Mouse (Mus musculus) limb, embryonic 10.5 days (tissue): ENCODE data around the gene Vps53. TPM values are rescaled to one million over a fixed set of nuclear protein-coding genes. Genes with fewer than 3 reads are reported as not detected.
A peak's percentile ranks its signal among the peaks of the same experiment; 100 is the strongest.

Experiments used
- DNase-seq: peaks from one replicate; pipeline ENCODE4 v3.0.0-alpha.2; 2017; ENCODE audit warnings: low spot score
- H3K27ac ChIP-seq: fragments of 300-500 bp; sonication (generic); 2 replicates; pipeline ENCODE4 v1.5.1; 2016; ENCODE audit warnings: mild to moderate bottlenecking
- H3K27me3 ChIP-seq: fragments of 300-500 bp; sonication (generic); 2 replicates; pipeline ENCODE4 v1.6.1; 2016; ENCODE audit warnings: low read depth, mild to moderate bottlenecking; ENCODE audit not compliant: poor library complexity, severe bottlenecking
- H3K36me3 ChIP-seq: fragments of 300-500 bp; sonication (generic); 2 replicates; pipeline ENCODE4 v1.6.1; 2016; ENCODE audit warnings: mild to moderate bottlenecking, moderate library complexity
- H3K4me1 ChIP-seq: fragments of 300-500 bp; sonication (generic); 2 replicates; pipeline ENCODE4 v1.6.1; 2016
- H3K4me3 ChIP-seq: fragments of 300-500 bp; sonication (generic); 2 replicates; pipeline ENCODE4 v1.5.1; 2016; ENCODE audit warnings: mild to moderate bottlenecking, moderate library complexity
- H3K9me3 ChIP-seq: fragments of 300-500 bp; sonication (generic); replicated peaks from 2 replicates; pipeline ENCODE4 v1.6.1; 2016; ENCODE audit warnings: mild to moderate bottlenecking
- WGBS: fragments of 180-500 bp; shearing (Covaris S2); methylation state at CpG from one replicate; pipeline ENCODE4 v1.1.7; 2016; 5-methylcytosine and 5-hydroxymethylcytosine counted together
- polyA plus RNA-seq: library from polyadenylated mRNA; unstranded; fragments of >200 nt; fragmentation: Nextera tagmentation; extraction: Ambion mirVana; gene quantifications from 2 replicates; pipeline ENCODE4 v1.2.1, GENCODE M21; 2016

Gene Vps53
- polyA plus RNA-seq, 1 experiment from 2014 or later, result 36.2 TPM

- 83% methylated on average over 1 of the region's 1 CpGs for WGBS
- no peak overlapping the region for H3K4me3 ChIP-seq
- H3K9me3 ChIP-seq, result no peaks in the 10 kb centered on the region
- peaks cover 19% of the 10 kb centered on the region for H3K36me3 ChIP-seq
- DNase-seq, result no peak
- no peak overlapping the region for H3K27ac ChIP-seq
- H3K27me3 ChIP-seq, result no peaks in the 10 kb centered on the region
- peaks cover 18% of the 10 kb centered on the region for H3K4me1 ChIP-seq
Measured at GRCm38 (mm10) chr11:76123517-76123916, 55.9 kb downstream of the Vps53 start.

GRCm38 (mm10) chr11:76122571-76122970 lies 56.9 kb downstream of the Vps53 start:
- no peaks in the 10 kb centered on the region for H3K9me3 ChIP-seq
- peaks cover 24% of the 10 kb centered on the region for H3K36me3 ChIP-seq
- H3K27me3 ChIP-seq, result no peaks in the 10 kb centered on the region
- no peak overlapping the region for H3K27ac ChIP-seq
- H3K4me3 ChIP-seq, result no peak overlapping the region
- peaks cover 18% of the 10 kb centered on the region for H3K4me1 ChIP-seq
- 89% methylated on average over 2 of the region's 2 CpGs for WGBS
- no peak for DNase-seq

- Histone ChIP-seq H3K36me3 (peaks cover 36% of the 10 kb centered on the region), H3K4me1 (peaks cover 18% of the 10 kb centered on the region), H3K27ac (no peak overlapping the region), H3K9me3 (no peaks in the 10 kb centered on the region), H3K4me3 (no peak overlapping the region), H3K27me3 (no peaks in the 10 kb centered on the region)
- WGBS, result 89% methylated on average over 4 of the region's 4 CpGs
- no peak for DNase-seq
Measured at GRCm38 (mm10) chr11:76121086-76121485, 58.4 kb downstream of the Vps53 start.

GRCm38 (mm10) chr11:76120407-76120901 lies 59.0 kb downstream of the Vps53 start:
- Histone ChIP-seq H3K27me3 (no peaks in the 10 kb centered on the region), H3K36me3 (peaks cover 37% of the 10 kb centered on the region), H3K9me3 (no peaks in the 10 kb centered on the region), H3K4me1 (peaks cover 13% of the 10 kb centered on the region), H3K27ac (peak overlapping the region; percentile 44; the same call in 1 of the 2 replicates), H3K4me3 (no peak overlapping the region)
- DNase-seq, result no peak
- WGBS, result 52% methylated on average over 10 of the region's 10 CpGs

- H3K4me3 ChIP-seq, result no peak overlapping the region
- H3K36me3 ChIP-seq, result peaks cover 30% of the 10 kb centered on the region
- WGBS, result 97% methylated on average over 3 of the region's 3 CpGs
- no peaks in the 10 kb centered on the region for H3K9me3 ChIP-seq
- H3K27me3 ChIP-seq, result no peaks in the 10 kb centered on the region
- DNase-seq, result no peak
- peak overlapping the region; percentile 1; the same call in 1 of the 2 replicates for H3K27ac ChIP-seq
- peaks cover 33% of the 10 kb centered on the region for H3K4me1 ChIP-seq
Measured at GRCm38 (mm10) chr11:76110416-76110815, 69.0 kb downstream of the Vps53 start.

- peak overlapping the region; percentile 23; the same call in 1 of the 2 replicates for H3K27ac ChIP-seq
- H3K27me3 ChIP-seq, result no peaks in the 10 kb centered on the region
- no peak overlapping the region for H3K4me3 ChIP-seq
- peaks cover 35% of the 10 kb centered on the region for H3K4me1 ChIP-seq
- WGBS, result 88% methylated on average over 11 of the region's 11 CpGs
- no peak for DNase-seq
- no peaks in the 10 kb centered on the region for H3K9me3 ChIP-seq
- H3K36me3 ChIP-seq, result peaks cover 11% of the 10 kb centered on the region
Measured at GRCm38 (mm10) chr11:76106551-76107496, 72.6 kb downstream of the Vps53 start.

GRCm38 (mm10) chr11:76101154-76101553 lies 78.3 kb downstream of the Vps53 start:
- Histone ChIP-seq H3K4me3 (no peak overlapping the region), H3K4me1 (peaks cover 47% of the 10 kb centered on the region), H3K27me3 (no peaks in the 10 kb centered on the region), H3K36me3 (peaks cover 8% of the 10 kb centered on the region), H3K27ac (peak overlapping the region; percentile 75; the same call in 1 of the 2 replicates), H3K9me3 (no peaks in the 10 kb centered on the region)
- no peak for DNase-seq

GRCm38 (mm10) chr11:76099193-76099975 lies 80.1 kb downstream of the Vps53 start:
- H3K27me3 ChIP-seq, result no peaks in the 10 kb centered on the region
- peaks cover 8% of the 10 kb centered on the region for H3K36me3 ChIP-seq
- peaks cover 41% of the 10 kb centered on the region for H3K4me1 ChIP-seq
- WGBS, result 57% methylated on average over 4 of the region's 4 CpGs
- no peaks in the 10 kb centered on the region for H3K9me3 ChIP-seq
- no peak overlapping the region for H3K4me3 ChIP-seq
- H3K27ac ChIP-seq, result peak overlapping the region; percentile 75
- DNase-seq, result no peak

GRCm38 (mm10) chr11:76093610-76094009 lies 85.8 kb downstream of the Vps53 start:
- H3K27me3 ChIP-seq, result no peaks in the 10 kb centered on the region
- WGBS, result 90% methylated on average over 8 of the region's 8 CpGs
- H3K4me3 ChIP-seq, result no peak overlapping the region

GRCm38 (mm10) chr11:76089776-76090175 lies 89.7 kb downstream of the Vps53 start:
- peaks cover 14% of the 10 kb centered on the region for H3K4me1 ChIP-seq
- H3K36me3 ChIP-seq, result peaks cover 35% of the 10 kb centered on the region
- H3K4me3 ChIP-seq, result no peak overlapping the region
- no peaks in the 10 kb centered on the region for H3K27me3 ChIP-seq
- WGBS, result 89% methylated on average over 6 of the region's 6 CpGs
- H3K27ac ChIP-seq, result no peak overlapping the region
- H3K9me3 ChIP-seq, result no peaks in the 10 kb centered on the region
- no peak for DNase-seq

More at GRCm38 (mm10) chr11:76093610-76094009, 85.8 kb downstream of the Vps53 start:
- DNase-seq, result no peak
- peaks cover 27% of the 10 kb centered on the region for H3K36me3 ChIP-seq
- no peak overlapping the region for H3K27ac ChIP-seq
- H3K4me1 ChIP-seq, result peaks cover 13% of the 10 kb centered on the region
- H3K9me3 ChIP-seq, result no peaks in the 10 kb centered on the region

GRCm38 (mm10) chr11:76088506-76088905 lies 90.9 kb downstream of the Vps53 start:
- Histone ChIP-seq H3K9me3 (no peaks in the 10 kb centered on the region), H3K27ac (no peak overlapping the region), H3K36me3 (peaks cover 34% of the 10 kb centered on the region), H3K4me3 (no peak overlapping the region), H3K4me1 (peaks cover 27% of the 10 kb centered on the region), H3K27me3 (no peaks in the 10 kb centered on the region)
- no peak for DNase-seq
- WGBS, result 79% methylated on average over 4 of the region's 4 CpGs

- no peak overlapping the region for H3K27ac ChIP-seq
- H3K4me1 ChIP-seq, result peaks cover 42% of the 10 kb centered on the region
- no peaks in the 10 kb centered on the region for H3K27me3 ChIP-seq
- peak; percentile 60 for DNase-seq
- H3K9me3 ChIP-seq, result no peaks in the 10 kb centered on the region
- no peak overlapping the region for H3K4me3 ChIP-seq
- WGBS, result 73% methylated on average over 5 of the region's 5 CpGs
- peaks cover 36% of the 10 kb centered on the region for H3K36me3 ChIP-seq
Measured at GRCm38 (mm10) chr11:76085898-76086591, 93.4 kb downstream of the Vps53 start.
